Mouse (Mus musculus) bone marrow macrophage, adult 2 months (primary cell): ENCODE data around the gene Fam166a. TPM values are rescaled to one million over a fixed set of nuclear protein-coding genes. Genes with fewer than 3 reads are reported as not detected.

Experiments used
- H3K27ac ChIP-seq: 2 replicates; pipeline ENCODE4 v1.5.1; 2012; ENCODE audit warnings: low read depth, low read length; ENCODE audit not compliant: insufficient read depth
- H3K4me1 ChIP-seq: 2 replicates; pipeline ENCODE4 v1.6.1; 2012; ENCODE audit warnings: low read length; ENCODE audit not compliant: control insufficient read depth, insufficient read depth
- H3K4me3 ChIP-seq: 2 replicates; pipeline ENCODE4 v1.5.1; 2012; ENCODE audit warnings: mild to moderate bottlenecking, low read length, moderate library complexity; ENCODE audit not compliant: insufficient read depth
- CTCF ChIP-seq: IDR thresholded peaks from 2 replicates; pipeline ENCODE4 v1.5.1; 2012; ENCODE audit warnings: low read depth, mild to moderate bottlenecking, low read length, moderate library complexity
- POLR2A ChIP-seq: IDR thresholded peaks from 2 replicates; pipeline ENCODE4 v1.6.1; 2012; ENCODE audit warnings: mild to moderate bottlenecking, low read depth, low read length, borderline replicate concordance
- polyA plus RNA-seq: library from polyadenylated mRNA; stranded (reverse); fragments of >200 nt; gene quantifications from 2 replicates; pipeline ENCODE4 v1.2.4, GENCODE M21; 2012; ENCODE audit not compliant: missing spikeins, insufficient read depth, insufficient read length

The Fam166a gene
- polyA plus RNA-seq, 1 experiment, result not detected

DNA sequence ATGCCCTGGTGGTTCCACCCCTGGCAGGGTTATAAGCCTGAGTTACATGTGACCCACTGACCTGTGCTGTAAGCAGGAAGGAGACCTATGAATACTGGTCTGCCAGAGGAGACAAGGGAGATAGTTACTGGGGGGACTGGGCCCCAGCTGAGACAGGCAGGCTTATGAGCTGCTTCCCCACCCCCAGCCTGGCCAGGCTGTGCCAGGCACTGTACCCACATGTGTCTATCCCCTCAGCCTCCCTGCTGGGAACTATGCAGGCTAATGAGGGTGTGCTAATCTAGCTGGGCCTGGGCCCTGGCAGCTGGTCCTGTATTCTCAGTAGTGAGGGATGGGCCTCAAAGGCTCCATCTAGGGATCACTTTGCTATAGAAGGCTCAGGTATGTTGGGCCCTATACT lies 48.7 kb downstream of the Fam166a start:
- TF ChIP-seq CTCF (no peak), POLR2A (no peak)
- no peak overlapping the region for H3K27ac ChIP-seq
- H3K4me1 ChIP-seq, result peaks cover 49% of the 10 kb centered on the region
- H3K4me3 ChIP-seq, result no peak overlapping the region

DNA sequence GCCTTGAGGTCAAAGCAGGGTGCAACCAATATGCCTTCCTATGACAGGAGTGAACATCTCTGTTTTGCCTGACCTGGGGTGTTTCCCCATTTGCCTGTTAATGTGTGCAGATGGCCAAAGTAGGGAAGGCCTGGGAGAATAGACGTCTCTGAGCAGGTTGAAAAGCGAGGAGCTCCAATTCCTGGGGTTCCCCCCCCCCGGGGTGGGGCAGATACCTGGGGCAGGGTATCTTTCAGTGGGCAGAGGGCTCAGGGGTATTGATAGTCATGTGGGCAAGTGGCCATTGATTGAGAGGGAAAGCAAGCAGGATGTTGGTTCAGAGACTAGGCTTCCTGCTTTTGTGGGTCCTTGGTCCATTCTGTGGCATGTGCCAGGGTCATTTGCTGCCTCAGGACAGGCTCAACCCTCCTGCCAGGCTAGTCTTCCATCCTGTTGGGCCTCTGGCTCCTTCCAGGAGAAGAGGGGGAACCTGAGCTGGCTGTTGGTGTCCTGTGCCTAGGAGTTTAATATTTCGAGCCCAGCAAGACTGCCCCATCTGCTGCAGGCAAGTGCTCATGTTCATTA lies 49.3 kb downstream of the Fam166a start:
- Histone ChIP-seq H3K27ac (no peak overlapping the region), H3K4me3 (no peak overlapping the region), H3K4me1 (peaks cover 49% of the 10 kb centered on the region)
- TF ChIP-seq POLR2A (no peak), CTCF (no peak; the same call in 1 of the 2 replicates)

Other genes starting within 250 kb of the Fam166a start
- 30.9 and 31.6 TPM in 2 replicates for gene Mrpl41, start 243.6 kb upstream of the Fam166a start, polyA plus RNA-seq
- gene Pnpla7, start 242.7 kb upstream of the Fam166a start, polyA plus RNA-seq, result 184 and 202 TPM in 2 replicates
- gene Nsmf, start 164.4 kb upstream of the Fam166a start, polyA plus RNA-seq, result 14.4 and 18.0 TPM in 2 replicates
- gene Entpd8, start 138.4 kb upstream of the Fam166a start, polyA plus RNA-seq, result not detected in 2 replicates
- not detected in 2 replicates for gene Noxa1, start 123.6 kb upstream of the Fam166a start, polyA plus RNA-seq
- not detected in 2 replicates for gene Nrarp, start 38.0 kb upstream of the Fam166a start, polyA plus RNA-seq
- gene Tor4a, start 21.9 kb upstream of the Fam166a start, polyA plus RNA-seq, result 72.2 and 73.2 TPM in 2 replicates
- gene Nelfb, start 7.3 kb upstream of the Fam166a start, polyA plus RNA-seq, result 33.3 and 35.7 TPM in 2 replicates
- gene Stpg3, start 4.1 kb upstream of the Fam166a start, polyA plus RNA-seq, result not detected in 2 replicates
- gene Tubb4b, start 6.0 kb downstream of the Fam166a start, polyA plus RNA-seq, result 124 and 135 TPM in 2 replicates
- not detected in 2 replicates for gene Slc34a3, start 15.6 kb downstream of the Fam166a start, polyA plus RNA-seq
- gene Rnf224, start 18.0 kb downstream of the Fam166a start, polyA plus RNA-seq, result not detected in 2 replicates
- 0.66 TPM in 1 of 2 replicates, not detected in the other for gene Rnf208, start 23.5 kb downstream of the Fam166a start, polyA plus RNA-seq
- gene Cysrt1, start 23.7 kb downstream of the Fam166a start, polyA plus RNA-seq, result not detected in 2 replicates
- 1.3 and 6.1 TPM in 2 replicates for gene AL732309.1, start 28.1 kb downstream of the Fam166a start, polyA plus RNA-seq
- 18.1 and 20.4 TPM in 2 replicates for gene Tmem203, start 36.7 kb downstream of the Fam166a start, polyA plus RNA-seq
- gene Tprn, start 43.9 kb downstream of the Fam166a start, polyA plus RNA-seq, result 8.8 and 10.2 TPM in 2 replicates
- 55.1 and 59.7 TPM in 2 replicates for gene Ssna1, start 53.7 kb downstream of the Fam166a start, polyA plus RNA-seq
- gene Anapc2, start 53.7 kb downstream of the Fam166a start, polyA plus RNA-seq, result 84.0 and 89.6 TPM in 2 replicates
- not detected in 2 replicates for gene Tmem210, start 69.4 kb downstream of the Fam166a start, polyA plus RNA-seq
- not detected in 2 replicates for gene Lrrc26, start 71.2 kb downstream of the Fam166a start, polyA plus RNA-seq
- 0.79 TPM in 1 of 2 replicates, not detected in the other for gene Grin1, start 100.4 kb downstream of the Fam166a start, polyA plus RNA-seq
- 36.1 and 43.5 TPM in 2 replicates for gene Man1b1, start 113.6 kb downstream of the Fam166a start, polyA plus RNA-seq
- 93.4 and 99.0 TPM in 2 replicates for gene Dpp7, start 137.6 kb downstream of the Fam166a start, polyA plus RNA-seq
- gene Uap1l1, start 146.9 kb downstream of the Fam166a start, polyA plus RNA-seq, result 175 and 203 TPM in 2 replicates
- 7.2 and 8.0 TPM in 2 replicates for gene Sapcd2, start 153.6 kb downstream of the Fam166a start, polyA plus RNA-seq
- not detected in 2 replicates for gene Entpd2, start 177.1 kb downstream of the Fam166a start, polyA plus RNA-seq
- gene Npdc1, start 180.6 kb downstream of the Fam166a start, polyA plus RNA-seq, result 5.0 and 6.6 TPM in 2 replicates
- 9.5 and 9.6 TPM in 2 replicates for gene Fut7, start 204.5 kb downstream of the Fam166a start, polyA plus RNA-seq
- gene Abca2, start 210.0 kb downstream of the Fam166a start, polyA plus RNA-seq, result 14.9 and 16.4 TPM in 2 replicates
- not detected in 2 replicates for gene Clic3, start 238.1 kb downstream of the Fam166a start, polyA plus RNA-seq
- gene Paxx, start 242.3 kb downstream of the Fam166a start, polyA plus RNA-seq, result 22.4 and 26.2 TPM in 2 replicates